Comparison of ENCODE assay signal across 8 mouse cellular contexts in genomic region chr17:15826444-15826909, GRCm38 (mm10). TPM values are rescaled to one million over a fixed set of nuclear protein-coding genes. Genes with fewer than 3 reads are reported as not detected.
DNase-seq lines count a peak whose midpoint lies in the region; ATAC-seq and TF ChIP-seq lines count a peak whose summit lies in the region.

No protein-coding gene starts in this region.

- ATAC-seq in intestine, postnatal 0 days = peak; percentile 97

- H3K36me3 ChIP-seq in intestine, postnatal 0 days (ENCODE audit: control insufficient read depth, insufficient read depth) = no peaks in the 10 kb centered on the region
- 0 out of 2 replicates have a peak, but pooled peaks cover 3% of the 10 kb centered on the region for H3K36me3 ChIP-seq in midbrain, embryonic 10.5 days

- H3K4me3 ChIP-seq in intestine, postnatal 0 days (ENCODE audit: low read depth, low read length) = peak overlapping the region; percentile 92
- H3K4me3 ChIP-seq in midbrain, embryonic 10.5 days = peak overlapping the region; percentile 91

- H3K27me3 ChIP-seq in intestine, postnatal 0 days (replicated peaks; ENCODE audit: control insufficient read depth, insufficient read depth, low read length) = no peaks in the 10 kb centered on the region
- peaks cover 14% of the 10 kb centered on the region; the same call in 1 of the 2 replicates for H3K27me3 ChIP-seq in midbrain, embryonic 10.5 days (ENCODE audit: low read depth, poor library complexity, severe bottlenecking)

- H3K27ac ChIP-seq in intestine, postnatal 0 days (ENCODE audit: low read depth, low read length) = peak overlapping the region; percentile 96
- peak overlapping the region; percentile 96 for H3K27ac ChIP-seq in midbrain, embryonic 10.5 days (replicated peaks)

- no peaks in the 10 kb centered on the region for H3K9me3 ChIP-seq in intestine, postnatal 0 days (ENCODE audit: control insufficient read depth)
- H3K9me3 ChIP-seq in midbrain, embryonic 10.5 days (replicated peaks) = no peaks in the 10 kb centered on the region

- H3K9ac ChIP-seq in intestine, postnatal 0 days (ENCODE audit: low read depth, low read length) = peak overlapping the region; percentile 90

- DNase-seq in adrenal gland, adult 2 months = peak; percentile 99
- DNase-seq in embryo, embryonic 11 days = peak; percentile 100
- DNase-seq in gastrocnemius, postnatal 4 days (ENCODE audit: low spot score in 2 of 2) = peak; percentile 99 to 100
- DNase-seq in left cerebral cortex, postnatal 36 days (ENCODE audit: low spot score in 2 of 2) = peak; percentile 99
- DNase-seq in midbrain, embryonic 10.5 days (ENCODE audit: low spot score) = peak; percentile 99
- DNase-seq in right cerebral cortex, postnatal 36 days (ENCODE audit: low spot score in 2 of 2) = peak; percentile 99
- peak; percentile 99 to 100 for DNase-seq in urinary bladder, postnatal 4 days (ENCODE audit: low spot score in 2 of 2)

- intact Hi-C loops in left cerebral cortex, postnatal 36 days (cut with DNase I) = loop anchor here (5.0 kb wide), 1 partner anchor 841 kb away; no protein-coding TSS in a partner anchor

- no peaks in the 10 kb centered on the region; the same call in 1 of the 2 replicates for H3K4me1 ChIP-seq in intestine, postnatal 0 days (replicated peaks; ENCODE audit: control insufficient read depth, insufficient read depth, low read length)
- H3K4me1 ChIP-seq in midbrain, embryonic 10.5 days = peaks cover 68% of the 10 kb centered on the region

- H3K4me2 ChIP-seq in intestine, postnatal 0 days (replicated peaks; ENCODE audit: low read depth) = peak overlapping the region; percentile 92

- WGBS in intestine, postnatal 0 days = 0% methylated on average over 26 of the region's 34 CpGs
- WGBS in midbrain, embryonic 10.5 days = under 1% methylated on average over 34 of the region's 34 CpGs

- peak; percentile 19; the same call in 1 of the 2 replicates for TF ChIP-seq CTCF in intestine, postnatal 0 days (IDR thresholded peaks at IDR 0.05; ENCODE audit: low read depth)

RNA-seq across cellular contexts. Expression of gene Rgmb, which starts 4.4 kb away (rescaled TPM):
- 10 to 100 TPM; 12.3 to 16.4 TPM for total RNA-seq in adrenal gland, adult 2 months (2021)
- polyA plus RNA-seq in adrenal gland, adult 2 months (2012; rRNA removed) = 60.9 and 81.7 TPM in 2 replicates
- 10 to 100 TPM; 70.7 to 85.5 TPM for total RNA-seq in gastrocnemius, postnatal 4 days (2021)
- 27.7 and 33.8 TPM in 2 replicates for polyA plus RNA-seq in intestine, postnatal 0 days (2015; fragmentation: Nextera tagmentation; extraction: Ambion mirVana)
- 10 to 100 TPM; 66.5 to 71.9 TPM for total RNA-seq in left cerebral cortex, postnatal 36 days (2021)
- 27.6 and 43.0 TPM in 2 replicates for polyA plus RNA-seq in midbrain, embryonic 10.5 days (2016; fragmentation: Nextera tagmentation; extraction: Ambion mirVana)

Comparison
In these comparisons a context has a peak if more than half of its experiments do, and no peak if none do; other contexts are left out.
1. Peak in every context shown above with its lines: DNase-seq, ATAC-seq, H3K4me3 ChIP-seq and H3K27ac ChIP-seq.